Mouse (Mus musculus) heart, embryonic 14.5 days (tissue): Measurements from ENCODE around the gene Tnip1. TPM values are rescaled to one million over a fixed set of nuclear protein-coding genes. Genes with fewer than 3 reads are reported as not detected.
"Not testable (repeated sequence)": the region's sequence is repeated elsewhere in the genome, so short reads cannot be mapped to it uniquely, and the experiment has no call there.

Experiments used
- ATAC-seq: fragments of 200-750 bp; cut with Nextera tagmentation; 2 replicates; pipeline ENCODE4 v1.8.0; 2017; ENCODE audit warnings: low read depth, moderate TSS enrichment; ENCODE audit not compliant: insufficient number of reproducible peaks, insufficient read depth, low FRiP score
- H3K27ac ChIP-seq, 2 experiments: fragments of 200-500 bp in 1 of 2; fragments of 300-500 bp in 1 of 2; sonication (generic) in 1 of 2; replicated peaks in 1 of 2; 2 replicates each; pipeline ENCODE4 v1.5.1; 2012 to 2014; ENCODE audit warnings: low read depth in 2 of 2, low read length in 2 of 2, control low read depth in 1 of 2, mild to moderate bottlenecking in 1 of 2, mixed read lengths in 1 of 2; ENCODE audit not compliant: control insufficient read depth in 1 of 2, insufficient read depth in 1 of 2
- H3K27me3 ChIP-seq: fragments of 300-500 bp; sonication (generic); 2 replicates; pipeline ENCODE4 v1.6.1; 2014; ENCODE audit warnings: mild to moderate bottlenecking, low read length, control low read depth; ENCODE audit not compliant: control insufficient read depth, insufficient read depth
- H3K36me3 ChIP-seq: fragments of 300-500 bp; sonication (generic); 2 replicates; pipeline ENCODE4 v1.6.1; 2014; ENCODE audit warnings: mild to moderate bottlenecking, control low read depth, low read length, mixed read lengths; ENCODE audit not compliant: control insufficient read depth, insufficient read depth
- H3K4me1 ChIP-seq, 2 experiments: fragments of 200-500 bp in 1 of 2; fragments of 300-500 bp in 1 of 2; sonication (generic) in 1 of 2; 2 replicates each; pipeline ENCODE4 v1.6.1; 2012 to 2014; ENCODE audit warnings: low read length in 2 of 2, control low read depth in 1 of 2, mixed read lengths in 1 of 2; ENCODE audit not compliant: control insufficient read depth in 2 of 2, insufficient read depth in 2 of 2
- H3K4me2 ChIP-seq: fragments of 300-500 bp; sonication (generic); 2 replicates; pipeline ENCODE4 v1.6.1; 2014; ENCODE audit warnings: mild to moderate bottlenecking, low read length
- H3K4me3 ChIP-seq, 2 experiments: fragments of 200-500 bp in 1 of 2; fragments of 300-500 bp in 1 of 2; sonication (generic) in 1 of 2; 2 replicates each; pipeline ENCODE4 v1.5.1; 2012 to 2014; ENCODE audit warnings: low read length in 2 of 2, mild to moderate bottlenecking in 2 of 2, control low read depth in 1 of 2, low read depth in 1 of 2, moderate library complexity in 1 of 2; ENCODE audit not compliant: control insufficient read depth in 1 of 2, insufficient read depth in 1 of 2
- H3K9ac ChIP-seq: fragments of 300-500 bp; sonication (generic); 2 replicates; pipeline ENCODE4 v1.6.1; 2014; ENCODE audit warnings: mild to moderate bottlenecking, low read length
- H3K9me3 ChIP-seq: fragments of 300-500 bp; sonication (generic); 2 replicates; pipeline ENCODE4 v1.6.1; 2016; ENCODE audit warnings: low read length, control low read depth; ENCODE audit not compliant: control insufficient read depth
- WGBS: fragments of 180-500 bp; shearing (Covaris S2); extraction: QIAGEN DNeasy Blood & Tissue Kit; methylation state at CpG from one replicate; pipeline ENCODE4 v1.1.7; 2014; 5-methylcytosine and 5-hydroxymethylcytosine counted together
- polyA plus RNA-seq: library from polyadenylated mRNA; unstranded; fragments of >200 nt; fragmentation: Nextera tagmentation; extraction: Ambion mirVana; gene quantifications from 2 replicates; pipeline ENCODE4 v1.2.1, GENCODE M21; 2014

Tnip1 gene
- polyA plus RNA-seq, 1 experiment from 2014 or later: 19.3 TPM

- H3K4me2 ChIP-seq: no peak overlapping the region
- peaks cover 21 to 33% of the 10 kb centered on the region in 2 experiments for H3K4me1 ChIP-seq
- WGBS: 8% methylated on average over 3 of the region's 3 CpGs
These were observed 4.1 kb downstream of the Tnip1 start for GRCm38 (mm10) chr11:54958571-54959073.

GRCm38 (mm10) chr11:54957708-54958107 lies 5.0 kb downstream of the Tnip1 start:
- H3K4me1 ChIP-seq: peaks cover 19 to 34% of the 10 kb centered on the region in 2 experiments
- not testable (repeated sequence) for ATAC-seq, H3K27ac ChIP-seq, H3K9me3 ChIP-seq, H3K36me3 ChIP-seq, H3K27me3 ChIP-seq, H3K9ac ChIP-seq, H3K4me2 ChIP-seq, H3K4me3 ChIP-seq
- WGBS: 87% methylated on average over 3 of the region's 3 CpGs

More at GRCm38 (mm10) chr11:54958571-54959073, 4.1 kb downstream of the Tnip1 start:
- no peaks in the 10 kb centered on the region for H3K9me3 ChIP-seq
- peak overlapping the region; percentile 10 to 55; a peak in 3 of 4 replicates for H3K27ac ChIP-seq
- H3K9ac ChIP-seq: peak overlapping the region; percentile 53; the same call in 1 of the 2 replicates
- no peaks in the 10 kb centered on the region for H3K27me3 ChIP-seq
- no peak for ATAC-seq
- H3K4me3 ChIP-seq: no peak overlapping the region
- no peaks in the 10 kb centered on the region for H3K36me3 ChIP-seq

GRCm38 (mm10) chr11:54956912-54957311 lies 5.8 kb downstream of the Tnip1 start:
- peaks cover 21 to 37% of the 10 kb centered on the region in 2 experiments for H3K4me1 ChIP-seq
- H3K4me2 ChIP-seq: no peak overlapping the region
- H3K9me3 ChIP-seq: no peaks in the 10 kb centered on the region
- H3K27ac ChIP-seq: no peak overlapping the region
- no peaks in the 10 kb centered on the region for H3K36me3 ChIP-seq
- H3K4me3 ChIP-seq: no peak overlapping the region
- H3K9ac ChIP-seq: no peak overlapping the region
- 65% methylated on average over 7 of the region's 7 CpGs for WGBS
- no peaks in the 10 kb centered on the region for H3K27me3 ChIP-seq
- ATAC-seq: no peak

GRCm38 (mm10) chr11:54955735-54956480 lies 6.8 kb downstream of the Tnip1 start:
- H3K9ac ChIP-seq: peak overlapping the region; percentile 86
- WGBS: under 1% methylated on average over 59 of the region's 59 CpGs
- peak overlapping the region; percentile 85 to 97 for H3K4me3 ChIP-seq
- H3K4me1 ChIP-seq: peaks cover 22 to 41% of the 10 kb centered on the region in 2 experiments
- 0 out of 2 replicates have a peak, but pooled peaks cover under 1% of the 10 kb centered on the region for H3K36me3 ChIP-seq
- H3K27me3 ChIP-seq: no peaks in the 10 kb centered on the region
- H3K9me3 ChIP-seq: no peaks in the 10 kb centered on the region
- peak overlapping the region; percentile 90 to 91 for H3K27ac ChIP-seq
- peak; percentile 93 for ATAC-seq
- H3K4me2 ChIP-seq: peak overlapping the region; percentile 78

GRCm38 (mm10) chr11:54955400-54955734 lies 7.3 kb downstream of the Tnip1 start:
- peak overlapping the region; percentile 90 to 91; a peak in 3 of 4 replicates for H3K27ac ChIP-seq

GRCm38 (mm10) chr11:54954716-54955115 lies 8.0 kb downstream of the Tnip1 start:
- no peak overlapping the region for H3K4me3 ChIP-seq
- H3K27ac ChIP-seq: no peak overlapping the region
- 77% methylated on average over 8 of the region's 8 CpGs for WGBS
- H3K9me3 ChIP-seq: no peaks in the 10 kb centered on the region
- peak overlapping the region; percentile 78 for H3K4me2 ChIP-seq
- no peak for ATAC-seq
- H3K36me3 ChIP-seq: 0 out of 2 replicates have a peak, but pooled peaks cover 2% of the 10 kb centered on the region
- no peak overlapping the region; the same call in 1 of the 2 replicates for H3K9ac ChIP-seq
- H3K4me1 ChIP-seq: peaks cover 26 to 47% of the 10 kb centered on the region in 2 experiments
- H3K27me3 ChIP-seq: no peaks in the 10 kb centered on the region

More at GRCm38 (mm10) chr11:54955400-54955734, 7.3 kb downstream of the Tnip1 start:
- H3K9me3 ChIP-seq, H3K27me3 ChIP-seq, ATAC-seq, H3K36me3 ChIP-seq: not testable (repeated sequence)
- WGBS: 42% methylated on average over 10 of the region's 10 CpGs
- H3K4me3 ChIP-seq: peak overlapping the region; percentile 85 to 97
- H3K9ac ChIP-seq: peak overlapping the region; percentile 86
- peaks cover 26 to 46% of the 10 kb centered on the region in 2 experiments for H3K4me1 ChIP-seq
- H3K4me2 ChIP-seq: peak overlapping the region; percentile 78

GRCm38 (mm10) chr11:54953993-54954446 lies 8.7 kb downstream of the Tnip1 start:
- H3K4me1 ChIP-seq: peaks cover 26 to 43% of the 10 kb centered on the region in 2 experiments
- WGBS: 54% methylated on average over 9 of the region's 9 CpGs
- H3K4me2 ChIP-seq: peak overlapping the region; percentile 29
- no peak overlapping the region for H3K4me3 ChIP-seq
- no peaks in the 10 kb centered on the region for H3K9me3 ChIP-seq
- H3K27me3 ChIP-seq: no peaks in the 10 kb centered on the region
- ATAC-seq: no peak
- H3K9ac ChIP-seq: peak overlapping the region; percentile 30; the same call in 1 of the 2 replicates
- H3K36me3 ChIP-seq: 0 out of 2 replicates have a peak, but pooled peaks cover 2% of the 10 kb centered on the region
- no peak overlapping the region for H3K27ac ChIP-seq
